Mouse (Mus musculus) mature B cell (primary cell): ENCODE data around the gene Wfdc3.

Source experiments
- in situ Hi-C: fragments of 300-500 bp; cut with MboI; formaldehyde crosslinking; loops from 2 replicates; pipeline ENCODE4 v1.14.3; 2019

Wfdc3 gene

DNA sequence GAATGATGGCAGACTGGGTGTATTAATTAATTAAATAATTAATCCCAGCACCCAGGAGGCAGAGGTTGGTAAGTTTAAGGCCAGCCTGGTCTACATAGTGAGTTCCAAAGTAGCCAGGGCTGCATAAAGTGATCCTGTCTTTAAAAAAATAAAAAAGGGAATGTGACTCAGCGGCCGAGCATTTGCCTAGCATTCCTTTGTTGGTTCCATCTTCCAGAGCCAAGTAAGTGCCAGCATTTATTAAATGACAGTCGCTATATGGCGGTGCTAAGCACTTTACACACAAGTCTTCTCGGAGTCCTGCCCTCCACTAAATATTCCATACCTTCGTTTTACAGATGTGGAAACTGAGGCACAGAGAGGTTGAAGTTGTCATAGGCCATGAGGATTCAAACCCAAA, 30.4 kb upstream of the Wfdc3 start:
- in situ Hi-C loops, result no loop called here

GRCm38 (mm10) chr2:164773989-164774364, 28.2 kb upstream of the Wfdc3 start:
- in situ Hi-C loops, result no loop called here

DNA sequence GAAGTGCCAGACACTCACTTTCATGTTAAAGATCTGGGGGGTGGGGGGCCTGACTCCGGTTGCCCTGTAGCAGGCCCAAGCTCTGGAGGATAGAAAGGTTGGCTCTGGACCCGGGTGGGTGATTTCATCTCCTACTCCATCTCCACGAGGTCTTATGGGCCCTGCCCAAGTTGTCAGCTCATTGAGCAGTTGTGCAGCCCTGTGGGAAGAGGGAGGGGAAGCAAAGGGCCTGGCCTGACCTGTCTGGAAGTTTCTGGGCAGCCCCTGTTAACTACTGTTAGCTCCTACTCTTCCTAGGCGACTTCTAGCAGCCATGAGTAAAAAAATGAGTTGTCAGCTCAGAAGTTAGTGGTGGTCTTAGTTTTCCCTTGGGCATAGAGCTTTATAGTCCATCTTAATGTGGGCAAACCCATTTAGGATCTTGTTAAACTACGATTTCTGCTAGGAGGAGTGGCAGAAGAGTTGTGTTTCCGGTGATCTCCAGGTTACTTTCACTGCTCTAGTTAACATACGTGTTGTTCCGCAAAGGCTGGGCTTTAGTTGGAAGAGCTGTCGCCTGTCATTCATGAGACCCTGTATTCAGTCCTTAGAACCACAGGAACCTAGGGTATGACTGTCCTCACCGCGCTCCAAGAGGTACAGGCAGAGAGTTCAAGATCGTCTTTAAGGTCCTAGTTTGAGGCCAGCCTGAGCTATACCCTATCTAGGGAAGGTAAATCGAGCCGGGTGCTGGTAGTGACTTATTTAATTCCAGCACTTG, 27.7 kb upstream of the Wfdc3 start:
- in situ Hi-C loops, result no loop called here

- in situ Hi-C loops, result no loop called here
Observed at GRCm38 (mm10) chr2:164771123-164771522, 25.4 kb upstream of the Wfdc3 start.

- in situ Hi-C loops, result no loop called here
Observed at GRCm38 (mm10) chr2:164770279-164770678, 24.5 kb upstream of the Wfdc3 start.

DNA sequence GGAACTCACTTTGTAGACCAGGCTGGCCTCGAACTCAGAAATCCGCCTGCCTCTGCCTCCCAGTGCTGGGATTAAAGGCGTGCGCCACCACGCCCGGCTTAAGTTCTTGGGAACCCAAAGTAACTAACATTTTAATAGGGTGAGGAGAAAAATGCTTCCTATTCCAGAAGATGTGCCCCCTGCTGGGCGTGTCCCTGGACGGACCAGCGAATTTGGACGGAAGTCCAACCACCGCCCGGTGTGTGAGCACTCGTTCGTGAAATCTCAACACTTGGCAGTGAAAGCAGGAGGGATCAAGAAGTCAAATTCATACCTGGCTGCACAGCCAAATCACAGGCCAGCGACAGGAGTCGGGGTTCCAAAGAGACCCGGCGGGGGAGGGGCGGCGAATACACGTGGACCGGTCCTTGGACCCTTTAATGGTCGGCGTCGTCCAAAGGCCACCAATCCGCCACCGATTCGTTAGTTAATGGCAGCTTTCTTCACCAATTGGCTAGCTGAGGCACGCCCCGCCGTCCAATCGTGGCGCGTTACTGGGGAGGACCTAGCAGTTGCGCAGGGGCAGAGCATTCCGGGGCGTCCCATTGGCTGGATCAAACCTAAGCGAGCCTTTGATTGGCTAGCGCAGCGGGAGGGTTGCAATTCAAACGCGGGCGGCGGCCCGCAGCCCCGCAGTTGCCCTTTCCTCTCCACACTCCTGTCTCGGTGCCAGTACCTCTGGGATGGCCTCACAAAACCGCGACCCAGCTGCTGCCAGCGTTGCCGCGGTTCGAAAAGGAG, 23.7 kb upstream of the Wfdc3 start, which contains the start of gene Ube2c:
Ube2c (plus strand) TSS at position 641 of the 780 bp plus-strand sequence.
- in situ Hi-C loops, result no loop called here

- in situ Hi-C loops, result no loop called here
Observed at GRCm38 (mm10) chr2:164767812-164768540, 22.2 kb upstream of the Wfdc3 start.

GRCm38 (mm10) chr2:164765841-164766240, 20.1 kb upstream of the Wfdc3 start:
- in situ Hi-C loops, result no loop called here

- in situ Hi-C loops, result no loop called here
Observed at GRCm38 (mm10) chr2:164762593-164762992, 16.9 kb upstream of the Wfdc3 start.

- in situ Hi-C loops, result no loop called here
Observed at GRCm38 (mm10) chr2:164761971-164762370, 16.2 kb upstream of the Wfdc3 start.

DNA sequence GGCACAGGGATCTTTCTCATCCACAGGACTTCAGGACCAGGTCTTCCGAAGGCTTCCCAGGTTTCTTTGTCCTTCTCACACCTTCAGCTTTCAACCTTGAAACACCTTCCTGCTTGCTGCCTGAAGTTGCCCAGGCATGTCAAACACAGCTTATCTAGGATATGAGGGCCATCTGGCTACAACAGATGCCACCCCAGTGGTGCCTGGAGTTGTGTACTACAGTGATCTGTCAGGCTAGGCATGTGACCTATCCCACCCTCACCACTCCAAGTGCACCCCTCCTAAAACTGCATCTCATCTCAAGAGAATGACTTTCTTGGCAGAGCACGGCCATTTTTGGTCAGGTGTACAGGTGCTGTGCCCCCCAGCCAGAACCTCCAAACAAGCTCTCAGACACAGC, 15.8 kb upstream of the Wfdc3 start:
- in situ Hi-C loops, result no loop called here

DNA sequence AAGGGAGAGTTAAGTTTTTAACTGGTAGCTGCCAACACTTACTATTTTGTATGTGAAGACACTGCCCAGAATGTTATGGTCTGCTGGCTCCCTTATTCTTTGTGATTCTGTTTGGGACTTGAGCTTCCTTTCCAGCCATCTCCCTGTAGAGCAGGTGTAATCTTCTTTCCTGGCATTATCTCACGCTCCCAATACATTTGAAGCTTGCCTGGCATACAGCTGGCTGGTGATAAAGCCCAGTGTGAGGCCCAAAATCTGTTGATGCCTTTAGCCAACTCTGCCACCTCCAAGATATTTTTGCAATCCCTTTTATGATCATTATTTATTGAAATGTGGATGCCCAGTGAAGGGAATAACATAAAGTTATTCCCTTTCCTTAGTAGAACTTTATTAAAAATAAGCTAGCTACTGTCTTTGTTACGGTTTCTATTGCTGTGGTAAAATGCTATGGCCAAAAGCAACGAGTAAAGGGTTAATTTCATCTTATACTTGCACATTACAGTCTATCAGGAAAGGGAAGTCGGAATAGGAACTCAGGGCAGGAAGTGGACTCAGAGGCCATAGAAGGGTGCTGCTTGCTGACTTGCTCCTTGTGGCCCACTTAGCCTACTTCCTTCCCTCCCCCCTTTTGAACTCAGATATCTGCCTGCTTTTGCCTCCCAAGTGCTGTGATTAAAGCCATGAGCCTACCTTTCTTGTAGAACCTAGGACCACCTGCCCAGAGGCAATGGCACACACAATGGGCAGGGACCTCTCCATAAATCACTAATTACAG, 14.5 kb upstream of the Wfdc3 start:
- in situ Hi-C loops, result no loop called here

DNA sequence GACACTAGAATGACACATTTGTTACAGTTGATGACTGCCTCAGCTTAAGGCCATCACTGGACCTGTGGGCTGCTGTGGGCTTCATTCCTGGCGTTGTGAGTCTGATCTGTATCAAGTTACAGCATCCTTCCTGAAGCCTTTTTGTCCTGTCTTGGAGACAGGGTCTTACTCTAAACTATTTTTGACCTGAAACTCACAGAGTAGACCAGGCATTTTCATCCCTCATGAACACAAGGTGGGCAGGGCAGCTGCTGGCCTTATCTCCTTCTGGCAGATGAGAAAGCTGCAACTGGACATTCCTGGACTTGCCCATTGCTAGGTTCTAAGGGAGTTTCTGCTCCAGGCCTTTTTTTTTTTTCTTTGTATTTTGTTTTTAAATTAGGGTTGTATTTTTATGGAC, 13.0 kb upstream of the Wfdc3 start:
- in situ Hi-C loops, result no loop called here

- in situ Hi-C loops, result no loop called here
Observed at GRCm38 (mm10) chr2:164757841-164758240, 12.1 kb upstream of the Wfdc3 start.

- in situ Hi-C loops, result no loop called here
Observed at GRCm38 (mm10) chr2:164754800-164755199, 9.1 kb upstream of the Wfdc3 start.

- in situ Hi-C loops, result no loop called here
Observed at GRCm38 (mm10) chr2:164754105-164754504, 8.4 kb upstream of the Wfdc3 start.

GRCm38 (mm10) chr2:164752454-164752853, 6.7 kb upstream of the Wfdc3 start:
- in situ Hi-C loops, result no loop called here

- in situ Hi-C loops, result loop anchor here (25.0 kb wide), 1 partner anchor 337 kb away; the partner anchor contains the start of genes Matn4 and Rbpjl
Observed at GRCm38 (mm10) chr2:164748991-164749390, 3.3 kb upstream of the Wfdc3 start.

DNA sequence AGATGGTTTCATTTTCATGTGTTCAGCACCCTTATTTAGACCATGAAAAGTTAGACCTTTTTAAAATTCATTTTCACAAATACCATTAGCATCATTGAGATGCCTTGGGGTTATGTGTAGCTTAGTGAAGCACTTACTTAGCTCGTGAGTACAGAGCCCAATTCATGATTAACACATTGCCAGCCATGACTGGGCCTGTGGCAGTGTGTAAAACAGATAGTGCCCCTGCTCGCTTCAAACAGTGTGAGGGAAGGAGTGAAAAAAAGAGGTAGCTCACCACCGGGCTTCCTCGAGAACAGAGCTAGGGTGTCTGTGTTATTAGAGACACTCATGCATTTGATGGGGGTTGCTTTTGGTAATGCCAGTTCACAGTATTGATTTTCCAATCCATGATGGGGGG, 2.5 kb upstream of the Wfdc3 start:
- in situ Hi-C loops, result loop anchor here (25.0 kb wide), 1 partner anchor 336 kb away; the partner anchor contains the start of genes Matn4 and Rbpjl

GRCm38 (mm10) chr2:164746693-164747092, 962 bp upstream of the Wfdc3 start:
- in situ Hi-C loops, result loop anchor here (25.0 kb wide), 1 partner anchor 334 kb away; the partner anchor contains the start of genes Matn4 and Rbpjl

GRCm38 (mm10) chr2:164744987-164745386, 744 bp downstream of the Wfdc3 start:
- in situ Hi-C loops, result loop anchor here (25.0 kb wide), 1 partner anchor 333 kb away; the partner anchor contains the start of genes Matn4 and Rbpjl
